Mouse (Mus musculus) CH12.LX (cell line): ENCODE results near the gene Otogl.

Experiments used
- CHD2 ChIP-seq: IDR thresholded peaks from 2 replicates; pipeline ENCODE4 v1.6.1; 2011; ENCODE audit warnings: low read length, improper control_type of control experiment
- CTCF ChIP-seq, 2 experiments: IDR thresholded peaks in 1 of 2; conservative IDR thresholded peaks in 1 of 2; 2 replicates each; pipeline ENCODE4 v1.5.1; 2011 to 2012; ENCODE audit warnings: low read depth in 2 of 2, low read length in 2 of 2, improper control_type of control experiment in 1 of 2, inconsistent platforms in 1 of 2, mild to moderate bottlenecking in 1 of 2, moderate library complexity in 1 of 2
- EP300 ChIP-seq: IDR thresholded peaks from 2 replicates; pipeline ENCODE4 v1.6.1; 2011; ENCODE audit warnings: low read length, improper control_type of control experiment
- KAT2A ChIP-seq: IDR thresholded peaks from 2 replicates; pipeline ENCODE4 v1.6.1; 2012; ENCODE audit warnings: low read length, improper control_type of control experiment, inconsistent platforms; ENCODE audit not compliant: insufficient replicate concordance
- MAFK ChIP-seq: IDR thresholded peaks from 2 replicates; pipeline ENCODE4 v1.6.1; 2011; ENCODE audit warnings: low read length, improper control_type of control experiment; ENCODE audit not compliant: insufficient replicate concordance
- MAX ChIP-seq: IDR thresholded peaks from 2 replicates; pipeline ENCODE4 v1.6.1; 2011; ENCODE audit warnings: low read length, improper control_type of control experiment
- POLR2A ChIP-seq: IDR thresholded peaks from 2 replicates; pipeline ENCODE4 v1.6.1; 2011; ENCODE audit warnings: low read depth, mild to moderate bottlenecking, improper control_type of control experiment, low read length
- RCOR1 ChIP-seq: conservative IDR thresholded peaks from 2 replicates; pipeline ENCODE4 v1.6.1; 2012; ENCODE audit warnings: low read depth, mild to moderate bottlenecking, inconsistent platforms, low read length, improper control_type of control experiment
- SMC3 ChIP-seq: IDR thresholded peaks from 2 replicates; pipeline ENCODE4 v1.6.1; 2011; ENCODE audit warnings: low read depth, low read length, improper control_type of control experiment
- UBTF ChIP-seq: IDR thresholded peaks from 2 replicates; pipeline ENCODE4 v1.6.1; 2012; ENCODE audit warnings: low read depth, mild to moderate bottlenecking, inconsistent platforms, low read length, improper control_type of control experiment, moderate library complexity
- USF1 ChIP-seq: IDR thresholded peaks from 2 replicates; pipeline ENCODE4 v1.6.1; 2014; ENCODE audit warnings: low read depth, mild to moderate bottlenecking, inconsistent platforms, low read length, improper control_type of control experiment
- ZC3H11A ChIP-seq: IDR thresholded peaks from 2 replicates; pipeline ENCODE4 v1.6.1; 2012; ENCODE audit warnings: low read depth, mild to moderate bottlenecking, inconsistent platforms, low read length, improper control_type of control experiment
- ZNF384 ChIP-seq: IDR thresholded peaks from 2 replicates; pipeline ENCODE4 v1.6.1; 2012; ENCODE audit warnings: low read depth, low read length, improper control_type of control experiment, inconsistent platforms

DNA sequence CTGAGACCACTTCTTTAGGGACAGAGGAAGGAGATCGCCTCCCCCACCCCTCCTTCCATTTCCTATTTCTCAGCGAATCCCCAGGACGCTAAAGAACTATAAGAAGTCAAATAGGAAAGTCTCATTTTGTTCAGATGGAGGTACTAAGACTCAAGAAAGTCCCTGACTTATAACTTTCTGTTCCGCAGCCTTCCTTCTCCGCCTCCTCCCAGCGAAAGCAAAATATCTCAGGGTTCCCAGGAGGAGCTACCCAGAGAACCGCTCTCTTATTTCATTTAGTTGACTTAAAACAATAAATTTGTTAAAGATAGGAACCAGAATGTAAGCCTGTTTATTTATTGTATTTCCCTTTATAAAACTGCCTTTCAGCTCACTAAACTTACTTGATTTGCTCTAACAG, 41.4 kb downstream of the Otogl start:
- TF ChIP-seq CTCF (conservative IDR thresholded peaks at IDR 0.05 in 1 of 2, IDR thresholded peaks at IDR 0.05 in 1 of 2; ENCODE audit: low read depth in 2 of 2, low read length in 2 of 2) (no peak), POLR2A (no peak), CHD2 (no peak), EP300 (no peak), KAT2A (no peak), USF1 (no peak), RCOR1 (no peak), ZNF384 (no peak), UBTF (no peak), ZC3H11A (no peak), SMC3 (no peak), MAX (no peak), MAFK (no peak)
